Mouse (Mus musculus): ENCODE measurements at regions not wholly inside any gene's neighbourhood (a gene's known extent, or its start where the extent isn't known, plus 50 kb on each side); places are given as distances from the start of the nearest gene placed in this dataset.

GRCm38 (mm10) chr19:30289721-30290120 lies 57.0 kb downstream of the Mbl2 start:
- WGBS, result 68% methylated on average over 4 of the region's 4 CpGs
- ATAC-seq (ENCODE audit: insufficient read depth, low FRiP score, low TSS enrichment), result no peak
- H3K4me3 ChIP-seq (ENCODE audit: low read depth, low read length), result no peak overlapping the region

GRCm38 (mm10) chr19:30295263-30295704 lies 62.5 kb downstream of the Mbl2 start:
- Histone ChIP-seq H3K4me3 (ENCODE audit: low read depth, low read length) (no peak overlapping the region), H3K9me3 (ENCODE audit: control insufficient read depth, low read length) (no peaks in the 10 kb centered on the region), H3K27me3 (ENCODE audit: control insufficient read depth, insufficient read depth, low read length) (no peaks in the 10 kb centered on the region), H3K4me2 (ENCODE audit: low read depth) (no peak overlapping the region), H3K9ac (ENCODE audit: low read length) (no peak overlapping the region), H3K4me1 (ENCODE audit: control insufficient read depth, insufficient read depth, low read length) (no peaks in the 10 kb centered on the region), H3K27ac (ENCODE audit: low read depth, low read length) (no peak overlapping the region), H3K36me3 (ENCODE audit: control insufficient read depth, insufficient read depth, low read length) (no peaks in the 10 kb centered on the region)
- WGBS, result 50% methylated on average over 15 of the region's 15 CpGs
- ATAC-seq (ENCODE audit: insufficient read depth, low FRiP score, low TSS enrichment) (no peak), DNase-seq (ENCODE audit: low spot score) (peak; percentile 23)

More at GRCm38 (mm10) chr19:30289721-30290120, 57.0 kb downstream of the Mbl2 start:
- DNase-seq (ENCODE audit: low spot score), result no peak
- Histone ChIP-seq H3K4me1 (ENCODE audit: control insufficient read depth, insufficient read depth, low read length) (no peaks in the 10 kb centered on the region), H3K4me2 (ENCODE audit: low read depth) (no peak overlapping the region), H3K27me3 (ENCODE audit: control insufficient read depth, insufficient read depth, low read length) (no peaks in the 10 kb centered on the region), H3K9ac (ENCODE audit: low read length) (no peak overlapping the region), H3K36me3 (ENCODE audit: control insufficient read depth, insufficient read depth, low read length) (no peaks in the 10 kb centered on the region), H3K27ac (ENCODE audit: low read depth, low read length) (no peak overlapping the region), H3K9me3 (ENCODE audit: control insufficient read depth, low read length) (no peaks in the 10 kb centered on the region)

GRCm38 (mm10) chr19:30296024-30296423 lies 63.3 kb downstream of the Mbl2 start:
- ATAC-seq (ENCODE audit: insufficient read depth, low FRiP score, low TSS enrichment) (no peak), DNase-seq (ENCODE audit: low spot score) (no peak)
- H3K36me3 ChIP-seq (ENCODE audit: control insufficient read depth, insufficient read depth, low read length), result no peaks in the 10 kb centered on the region
- no peak overlapping the region for H3K4me2 ChIP-seq (ENCODE audit: low read depth)
- no peaks in the 10 kb centered on the region for H3K9me3 ChIP-seq (ENCODE audit: control insufficient read depth, low read length)
- 88% methylated on average over 3 of the region's 3 CpGs for WGBS
- no peak overlapping the region for H3K27ac ChIP-seq (ENCODE audit: low read depth, low read length)
- no peaks in the 10 kb centered on the region for H3K4me1 ChIP-seq (ENCODE audit: control insufficient read depth, insufficient read depth, low read length)
- no peaks in the 10 kb centered on the region for H3K27me3 ChIP-seq (ENCODE audit: control insufficient read depth, insufficient read depth, low read length)
- no peak overlapping the region for H3K4me3 ChIP-seq (ENCODE audit: low read depth, low read length)
- H3K9ac ChIP-seq (ENCODE audit: low read length), result no peak overlapping the region

- no peak overlapping the region for H3K27ac ChIP-seq (ENCODE audit: low read depth, low read length)
- no peaks in the 10 kb centered on the region for H3K36me3 ChIP-seq (ENCODE audit: control insufficient read depth, insufficient read depth, low read length)
- no peaks in the 10 kb centered on the region for H3K27me3 ChIP-seq (ENCODE audit: control insufficient read depth, insufficient read depth, low read length)
- WGBS, result 86% methylated on average over 3 of the region's 3 CpGs
- H3K4me3 ChIP-seq (ENCODE audit: low read depth, low read length), result no peak overlapping the region
- no peak for DNase-seq (ENCODE audit: low spot score)
- ATAC-seq (ENCODE audit: insufficient read depth, low FRiP score, low TSS enrichment), result no peak
- no peaks in the 10 kb centered on the region for H3K9me3 ChIP-seq (ENCODE audit: control insufficient read depth, low read length)
- H3K4me2 ChIP-seq (ENCODE audit: low read depth), result no peak overlapping the region
- H3K4me1 ChIP-seq (ENCODE audit: control insufficient read depth, insufficient read depth, low read length), result no peaks in the 10 kb centered on the region
- H3K9ac ChIP-seq (ENCODE audit: low read length), result no peak overlapping the region
These were observed 66.8 kb downstream of the Mbl2 start for GRCm38 (mm10) chr19:30299536-30299935.

- no peaks in the 10 kb centered on the region for H3K4me1 ChIP-seq (ENCODE audit: control insufficient read depth, insufficient read depth, low read length)
- H3K9ac ChIP-seq (ENCODE audit: low read length), result no peak overlapping the region
- H3K4me3 ChIP-seq (ENCODE audit: low read depth, low read length), result no peak overlapping the region
- no peaks in the 10 kb centered on the region for H3K9me3 ChIP-seq (ENCODE audit: control insufficient read depth, low read length)
- H3K27ac ChIP-seq (ENCODE audit: low read depth, low read length), result no peak overlapping the region
- WGBS, result 90% methylated on average over 4 of the region's 4 CpGs
- ATAC-seq (ENCODE audit: insufficient read depth, low FRiP score, low TSS enrichment) (no peak), DNase-seq (ENCODE audit: low spot score) (no peak)
- no peak overlapping the region for H3K4me2 ChIP-seq (ENCODE audit: low read depth)
- H3K36me3 ChIP-seq (ENCODE audit: control insufficient read depth, insufficient read depth, low read length), result no peaks in the 10 kb centered on the region
- H3K27me3 ChIP-seq (ENCODE audit: control insufficient read depth, insufficient read depth, low read length), result no peaks in the 10 kb centered on the region
These were observed 69.5 kb downstream of the Mbl2 start for GRCm38 (mm10) chr19:30302281-30302680.

- no peaks in the 10 kb centered on the region for H3K9me3 ChIP-seq (ENCODE audit: control insufficient read depth, low read length)
- no peak overlapping the region for H3K4me2 ChIP-seq (ENCODE audit: low read depth)
- no peaks in the 10 kb centered on the region for H3K36me3 ChIP-seq (ENCODE audit: control insufficient read depth, insufficient read depth, low read length)
- H3K4me3 ChIP-seq (ENCODE audit: low read depth, low read length), result no peak overlapping the region
- WGBS, result 88% methylated on average over 2 of the region's 2 CpGs
- H3K27me3 ChIP-seq (ENCODE audit: control insufficient read depth, insufficient read depth, low read length), result no peaks in the 10 kb centered on the region
- no peak for DNase-seq (ENCODE audit: low spot score)
- ATAC-seq (ENCODE audit: insufficient read depth, low FRiP score, low TSS enrichment), result no peak
- no peaks in the 10 kb centered on the region for H3K4me1 ChIP-seq (ENCODE audit: control insufficient read depth, insufficient read depth, low read length)
- no peak overlapping the region for H3K9ac ChIP-seq (ENCODE audit: low read length)
- H3K27ac ChIP-seq (ENCODE audit: low read depth, low read length), result no peak overlapping the region
These were observed 73.6 kb downstream of the Mbl2 start for GRCm38 (mm10) chr19:30306379-30306778.

GRCm38 (mm10) chr19:30306919-30307318 lies 74.2 kb downstream of the Mbl2 start:
- Histone ChIP-seq H3K27ac (ENCODE audit: low read depth, low read length) (no peak overlapping the region), H3K9ac (ENCODE audit: low read length) (no peak overlapping the region), H3K27me3 (ENCODE audit: control insufficient read depth, insufficient read depth, low read length) (no peaks in the 10 kb centered on the region), H3K9me3 (ENCODE audit: control insufficient read depth, low read length) (no peaks in the 10 kb centered on the region), H3K4me2 (ENCODE audit: low read depth) (no peak overlapping the region), H3K4me1 (ENCODE audit: control insufficient read depth, insufficient read depth, low read length) (no peaks in the 10 kb centered on the region), H3K4me3 (ENCODE audit: low read depth, low read length) (no peak overlapping the region), H3K36me3 (ENCODE audit: control insufficient read depth, insufficient read depth, low read length) (no peaks in the 10 kb centered on the region)
- ATAC-seq (ENCODE audit: insufficient read depth, low FRiP score, low TSS enrichment) (no peak), DNase-seq (ENCODE audit: low spot score) (no peak)
- 88% methylated on average over 6 of the region's 6 CpGs for WGBS

- ATAC-seq (ENCODE audit: insufficient read depth, low FRiP score, low TSS enrichment), result no peak
- Histone ChIP-seq H3K4me3 (ENCODE audit: low read depth, low read length) (no peak overlapping the region), H3K4me1 (ENCODE audit: control insufficient read depth, insufficient read depth, low read length) (no peaks in the 10 kb centered on the region), H3K36me3 (ENCODE audit: control insufficient read depth, insufficient read depth, low read length) (no peaks in the 10 kb centered on the region), H3K9ac (ENCODE audit: low read length) (no peak overlapping the region), H3K27me3 (ENCODE audit: control insufficient read depth, insufficient read depth, low read length) (no peaks in the 10 kb centered on the region), H3K4me2 (ENCODE audit: low read depth) (no peak overlapping the region), H3K27ac (ENCODE audit: low read depth, low read length) (no peak overlapping the region), H3K9me3 (ENCODE audit: control insufficient read depth, low read length) (no peaks in the 10 kb centered on the region)
- DNase-seq (ENCODE audit: low spot score), result no peak
- 89% methylated on average over 3 of the region's 3 CpGs for WGBS
These were observed 84.6 kb downstream of the Mbl2 start for GRCm38 (mm10) chr19:30317314-30317713.

GRCm38 (mm10) chr19:30327693-30328092 lies 95.0 kb downstream of the Mbl2 start:
- no peak for ATAC-seq (ENCODE audit: insufficient read depth, low FRiP score, low TSS enrichment)
- no peak overlapping the region for H3K9ac ChIP-seq (ENCODE audit: low read length)

More at GRCm38 (mm10) chr19:30327693-30328092, 95.0 kb downstream of the Mbl2 start:
- H3K27me3 ChIP-seq (ENCODE audit: control insufficient read depth, insufficient read depth, low read length), result no peaks in the 10 kb centered on the region
- H3K4me2 ChIP-seq (ENCODE audit: low read depth), result no peak overlapping the region
- DNase-seq (ENCODE audit: low spot score), result no peak
- no peaks in the 10 kb centered on the region for H3K9me3 ChIP-seq (ENCODE audit: control insufficient read depth, low read length)
- no peak overlapping the region for H3K27ac ChIP-seq (ENCODE audit: low read depth, low read length)
- H3K36me3 ChIP-seq (ENCODE audit: control insufficient read depth, insufficient read depth, low read length), result no peaks in the 10 kb centered on the region
- H3K4me1 ChIP-seq (ENCODE audit: control insufficient read depth, insufficient read depth, low read length), result no peaks in the 10 kb centered on the region
- no peak overlapping the region for H3K4me3 ChIP-seq (ENCODE audit: low read depth, low read length)

Measured in neural tube, embryonic 11.5 days (tissue).